Mouse (Mus musculus) liver, embryonic 18 days (tissue): ENCODE results near the gene Dll4. TPM values are rescaled to one million over a fixed set of nuclear protein-coding genes. Genes with fewer than 3 reads are reported as not detected.

Source experiments
- polyA plus RNA-seq: library from polyadenylated mRNA; depleted of rRNA; stranded (reverse); fragments of >200 nt; gene quantifications from 2 replicates; pipeline ENCODE4 v1.2.3, GENCODE M21; 2012; rRNA removed

Dll4 gene
- polyA plus RNA-seq: 2.2 and 2.8 TPM in 2 replicates

DNA sequence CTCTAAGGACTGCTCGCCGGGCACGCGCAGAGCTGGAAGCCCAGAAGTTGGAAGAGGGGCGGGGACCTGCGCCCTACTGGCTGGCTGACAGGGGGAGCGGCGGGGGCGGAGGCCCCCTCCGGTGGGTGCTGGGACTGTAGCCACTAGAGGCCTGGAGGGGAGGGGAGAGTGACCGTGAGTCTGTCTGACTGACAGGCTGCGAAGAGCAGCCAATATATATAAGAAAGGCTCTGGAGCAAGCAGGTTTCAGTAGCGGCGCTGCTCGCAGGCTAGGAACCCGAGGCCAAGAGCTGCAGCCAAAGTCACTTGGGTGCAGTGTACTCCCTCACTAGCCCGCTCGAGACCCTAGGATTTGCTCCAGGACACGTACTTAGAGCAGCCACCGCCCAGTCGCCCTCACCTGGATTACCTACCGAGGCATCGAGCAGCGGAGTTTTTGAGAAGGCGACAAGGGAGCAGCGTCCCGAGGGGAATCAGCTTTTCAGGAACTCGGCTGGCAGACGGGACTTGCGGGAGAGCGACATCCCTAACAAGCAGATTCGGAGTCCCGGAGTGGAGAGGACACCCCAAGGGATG lies at the start of gene Dll4:
Gene Dll4 (plus strand): TSS at position 217 of the 576 bp plus-strand sequence.

DNA sequence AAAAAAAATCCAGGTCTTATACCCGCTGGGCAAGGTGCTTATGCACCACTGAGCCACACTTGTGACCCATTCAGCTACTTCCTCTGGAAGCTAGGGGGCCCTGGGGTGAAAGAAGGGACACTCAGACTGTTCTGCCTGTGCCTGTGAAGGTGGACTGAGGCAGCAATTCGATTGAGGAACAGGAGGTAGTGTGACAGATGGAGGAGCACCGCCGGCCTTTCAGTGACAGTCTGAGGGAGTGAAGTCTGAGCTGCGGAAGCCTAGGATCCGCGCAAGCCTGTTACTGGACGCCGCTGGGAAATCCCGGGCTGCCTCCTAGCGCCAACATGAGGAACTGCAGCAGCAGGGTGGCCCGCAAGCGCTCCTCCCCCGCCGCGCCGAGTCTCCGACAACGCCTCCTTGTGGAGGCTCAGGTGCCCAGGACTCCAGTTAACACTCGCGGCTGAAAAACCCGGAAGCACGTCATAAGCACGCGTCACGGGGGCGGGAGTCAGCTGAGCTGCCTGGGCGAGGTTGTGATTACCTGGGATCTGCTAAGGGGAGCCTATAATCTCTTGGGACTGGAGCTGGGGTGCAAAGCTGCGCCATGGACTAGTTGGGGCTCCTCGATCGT lies 37.2 kb upstream of the Dll4 start, which contains the start of gene Vps18:
Gene Vps18 (plus strand): TSS at position 471 of the 613 bp plus-strand sequence.

DNA sequence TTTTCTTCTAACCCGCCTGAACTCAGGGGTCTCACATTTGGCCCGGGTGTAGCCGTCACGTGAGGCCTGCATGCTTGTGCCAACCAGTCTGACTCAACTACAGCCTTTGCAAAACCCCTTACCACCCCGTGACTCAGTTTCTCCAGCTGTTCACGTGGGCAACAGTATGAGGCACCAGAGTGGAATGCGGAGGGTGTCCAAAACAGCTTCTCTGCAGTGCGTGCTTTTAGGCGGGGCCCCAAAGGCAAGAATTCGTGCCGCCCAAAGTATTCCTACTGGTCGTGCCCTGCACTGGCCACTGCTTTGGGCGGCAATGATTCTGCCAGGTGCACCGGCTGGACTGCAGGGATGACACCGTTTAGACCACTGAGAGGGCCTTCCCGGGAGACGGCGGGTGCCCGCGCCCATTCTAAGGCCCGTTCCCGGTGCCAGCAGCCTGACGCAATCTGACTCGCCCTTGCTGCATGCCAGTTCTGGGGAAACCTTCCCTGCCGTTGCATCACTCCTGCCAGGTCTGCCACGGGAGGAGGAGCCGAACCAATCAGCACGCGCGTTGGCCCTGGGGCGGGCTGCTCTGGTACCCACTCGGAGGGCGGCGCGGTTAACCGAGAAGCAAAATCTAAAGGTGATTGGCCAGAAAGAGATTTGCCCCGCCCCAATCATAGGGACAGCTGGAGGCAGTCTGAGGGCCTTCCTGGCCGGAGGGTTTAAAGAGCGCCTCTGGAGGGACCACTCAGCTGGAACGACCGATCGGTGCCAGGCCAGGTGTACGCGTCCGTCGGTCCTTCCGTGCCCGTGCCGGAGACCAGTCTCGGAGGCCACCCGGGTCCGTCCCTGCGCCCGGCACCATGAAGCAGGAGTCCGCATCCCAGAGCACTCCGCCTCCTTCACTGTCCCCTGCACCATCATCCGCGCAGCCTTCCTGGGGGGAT lies 25.2 kb downstream of the Dll4 start, which contains the start of gene Chac1:
Gene Chac1 (plus strand): TSS at position 675 of the 932 bp plus-strand sequence.

Other genes with a start within 250 kb of the Dll4 start
- 9.2 and 10.7 TPM in 2 replicates for gene Rad51, start 213.0 kb upstream of the Dll4 start, polyA plus RNA-seq
- 19.7 and 22.1 TPM in 2 replicates for gene Rmdn3, start 168.8 kb upstream of the Dll4 start, polyA plus RNA-seq
- gene Gchfr, start 158.0 kb upstream of the Dll4 start, polyA plus RNA-seq: 92.5 and 95.7 TPM in 2 replicates
- gene Gm14137, start 151.3 kb upstream of the Dll4 start, polyA plus RNA-seq: 0.01 TPM in 2 replicates
- gene Zfyve19, start 117.2 kb upstream of the Dll4 start, polyA plus RNA-seq: 16.9 and 24.4 TPM in 2 replicates
- 7.8 and 9.4 TPM in 2 replicates for gene Dnajc17, start 117.0 kb upstream of the Dll4 start, polyA plus RNA-seq
- gene Ppp1r14d, start 95.9 kb upstream of the Dll4 start, polyA plus RNA-seq: 0.07 TPM in 1 of 2 replicates, not detected in the other
- gene Spint1, start 88.4 kb upstream of the Dll4 start, polyA plus RNA-seq: 0.55 and 0.64 TPM in 2 replicates
- 0.08 and 0.11 TPM in 2 replicates for gene Rhov, start 54.5 kb upstream of the Dll4 start, polyA plus RNA-seq
- 4.1 and 4.5 TPM in 2 replicates for gene Vps18, start 37.0 kb upstream of the Dll4 start, polyA plus RNA-seq
- gene Chac1, start 25.4 kb downstream of the Dll4 start, polyA plus RNA-seq: 0.37 and 0.55 TPM in 2 replicates
- 3.6 and 4.2 TPM in 2 replicates for gene Ino80, start 151.9 kb downstream of the Dll4 start, polyA plus RNA-seq
- gene Exd1, start 221.8 kb downstream of the Dll4 start, polyA plus RNA-seq: 0.19 and 0.21 TPM in 2 replicates
- gene Chp1, start 221.9 kb downstream of the Dll4 start, polyA plus RNA-seq: 113 and 127 TPM in 2 replicates